Mouse (Mus musculus): ENCODE data around the gene Olfr1414. TPM values are rescaled to one million over a fixed set of nuclear protein-coding genes. Genes with fewer than 3 reads are reported as not detected.
"Not testable (repeated sequence)": the region's sequence is repeated elsewhere in the genome, so short reads cannot be mapped to it uniquely, and the experiment has no call there.

The Olfr1414 gene
- not detected in 2 replicates for polyA plus RNA-seq (2015; fragmentation: Nextera tagmentation; extraction: Ambion mirVana)

DNA sequence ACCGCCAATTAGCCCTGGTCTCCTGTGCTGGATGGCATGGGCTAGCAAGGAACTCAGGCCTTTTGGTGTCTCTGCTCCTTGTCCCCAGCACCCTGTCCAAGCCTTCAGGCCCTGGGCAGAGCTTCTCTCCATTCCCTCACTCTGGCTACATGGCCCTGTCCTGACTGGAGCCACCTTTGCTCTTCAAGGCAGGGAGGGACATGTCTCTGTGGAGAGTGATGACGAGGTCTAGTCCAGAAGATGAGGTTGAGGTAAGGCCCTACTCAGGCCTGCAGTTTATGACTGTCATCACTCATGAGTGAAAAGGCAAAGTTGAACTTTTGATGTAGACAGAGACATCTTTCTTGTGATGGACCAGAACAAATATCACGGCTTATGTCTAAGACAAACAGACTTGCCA lies at the start of gene Olfr1414:
Gene Olfr1414 (minus strand): TSS at position 101 of the 400 bp plus-strand sequence.
- no peaks in the 10 kb centered on the region for H3K4me1 ChIP-seq (replicated peaks)
- WGBS = 81% methylated on average over 3 of the region's 3 CpGs
- 0 out of 2 replicates have a peak, but pooled peaks cover 3% of the 10 kb centered on the region for H3K27me3 ChIP-seq (replicated peaks)
- no peak within 1 kb of the TSS for H3K4me3 ChIP-seq (replicated peaks)
- H3K9ac ChIP-seq = no peak within 1 kb of the TSS
- H3K9me3 ChIP-seq = no peaks in the 10 kb centered on the region
- no peak within 1 kb of the TSS for H3K27ac ChIP-seq
- no peaks in the 10 kb centered on the region for H3K36me3 ChIP-seq
- no peak within 1 kb of the TSS for H3K4me2 ChIP-seq (replicated peaks)
- no peak for ATAC-seq

- WGBS = 85% methylated on average over 2 of the region's 2 CpGs
- H3K4me2 ChIP-seq (replicated peaks) = no peak overlapping the region
Measured at GRCm38 (mm10) chr1:92545929-92546328, 27.5 kb upstream of the Olfr1414 start.

DNA sequence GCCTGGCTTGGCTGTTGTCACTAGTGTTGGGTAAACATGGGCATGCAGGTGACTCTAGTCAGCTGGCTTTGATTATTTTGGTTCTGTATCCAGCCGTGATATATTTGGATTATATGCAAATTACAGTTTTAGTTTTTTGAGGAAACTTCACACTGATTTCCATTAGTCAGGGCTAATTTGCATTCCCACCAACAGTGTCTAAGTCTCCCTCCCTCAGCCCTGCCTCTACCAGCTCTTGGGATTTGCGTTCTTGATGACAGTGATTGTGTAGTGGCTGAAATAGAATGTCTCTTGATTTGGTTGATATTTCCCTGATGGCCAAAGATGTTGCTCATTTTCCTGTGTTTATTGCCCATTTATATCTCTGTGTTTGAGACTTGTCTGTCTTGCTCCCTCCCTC lies 20.6 kb upstream of the Olfr1414 start:
- Histone ChIP-seq H3K9me3 (no peaks in the 10 kb centered on the region), H3K4me3 (replicated peaks) (no peak overlapping the region), H3K9ac (no peak overlapping the region), H3K4me1 (replicated peaks) (no peaks in the 10 kb centered on the region), H3K27ac (no peak overlapping the region), H3K4me2 (replicated peaks) (no peak overlapping the region), H3K36me3 (no peaks in the 10 kb centered on the region), H3K27me3 (replicated peaks) (no peaks in the 10 kb centered on the region)
- WGBS = 46% methylated on average over 2 of the region's 2 CpGs
- ATAC-seq = no peak

More at GRCm38 (mm10) chr1:92545929-92546328, 27.5 kb upstream of the Olfr1414 start:
- no peak for ATAC-seq
- no peaks in the 10 kb centered on the region for H3K36me3 ChIP-seq
- H3K9me3 ChIP-seq = no peaks in the 10 kb centered on the region
- no peak overlapping the region for H3K4me3 ChIP-seq (replicated peaks)
- no peak overlapping the region for H3K27ac ChIP-seq
- no peak overlapping the region for H3K9ac ChIP-seq
- H3K4me1 ChIP-seq (replicated peaks) = no peaks in the 10 kb centered on the region
- H3K27me3 ChIP-seq (replicated peaks) = no peaks in the 10 kb centered on the region

DNA sequence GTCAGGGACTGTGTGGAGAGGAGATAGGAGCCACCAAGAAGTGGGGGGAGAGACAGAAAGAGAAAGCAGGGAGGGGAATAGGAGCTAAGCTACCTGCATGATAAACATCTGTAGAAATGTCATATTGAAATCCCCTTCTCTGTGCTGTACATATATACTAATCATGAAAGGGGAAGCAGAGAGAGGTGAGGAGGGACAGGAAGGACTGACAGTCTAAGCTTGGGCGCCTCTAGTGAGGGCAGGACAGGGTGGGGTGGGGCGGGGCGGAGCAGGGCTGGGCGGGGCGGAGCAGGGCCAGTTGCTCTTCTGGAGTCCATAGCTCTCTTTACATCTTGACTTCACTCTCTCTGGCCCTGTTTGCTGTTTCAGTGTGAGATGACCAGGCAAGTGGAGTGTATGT lies 18.5 kb upstream of the Olfr1414 start:
- H3K9me3 ChIP-seq = no peaks in the 10 kb centered on the region
- no peaks in the 10 kb centered on the region for H3K4me1 ChIP-seq (replicated peaks)
- no peak overlapping the region for H3K4me3 ChIP-seq (replicated peaks)
- no peak for ATAC-seq
- no peaks in the 10 kb centered on the region for H3K27me3 ChIP-seq (replicated peaks)
- WGBS = 26% methylated on average over 5 of the region's 5 CpGs
- H3K4me2 ChIP-seq (replicated peaks) = no peak overlapping the region
- no peak overlapping the region for H3K27ac ChIP-seq
- H3K36me3 ChIP-seq = no peaks in the 10 kb centered on the region
- H3K9ac ChIP-seq = no peak overlapping the region

- Histone ChIP-seq H3K9ac (no peak overlapping the region), H3K9me3 (no peaks in the 10 kb centered on the region), H3K4me1 (replicated peaks) (no peaks in the 10 kb centered on the region), H3K4me2 (replicated peaks) (no peak overlapping the region), H3K36me3 (no peaks in the 10 kb centered on the region), H3K27ac (no peak overlapping the region), H3K4me3 (replicated peaks) (no peak overlapping the region), H3K27me3 (replicated peaks) (0 out of 2 replicates have a peak, but pooled peaks cover 3% of the 10 kb centered on the region)
- 85% methylated on average over 3 of the region's 3 CpGs for WGBS
- no peak for ATAC-seq
Measured at GRCm38 (mm10) chr1:92523764-92524163, 5.3 kb upstream of the Olfr1414 start.

GRCm38 (mm10) chr1:92521376-92521775 lies 2.9 kb upstream of the Olfr1414 start:
- H3K27me3 ChIP-seq (replicated peaks) = 0 out of 2 replicates have a peak, but pooled peaks cover 3% of the 10 kb centered on the region
- H3K36me3 ChIP-seq = no peaks in the 10 kb centered on the region
- 19% methylated on average over 10 of the region's 10 CpGs for WGBS
- no peak overlapping the region for H3K4me3 ChIP-seq (replicated peaks)
- no peaks in the 10 kb centered on the region for H3K4me1 ChIP-seq (replicated peaks)
- no peak overlapping the region for H3K4me2 ChIP-seq (replicated peaks)
- H3K9me3 ChIP-seq = no peaks in the 10 kb centered on the region
- H3K27ac ChIP-seq = no peak overlapping the region
- ATAC-seq = no peak
- no peak overlapping the region for H3K9ac ChIP-seq

- Histone ChIP-seq H3K36me3 (no peaks in the 10 kb centered on the region), H3K9me3 (no peaks in the 10 kb centered on the region), H3K4me3 (replicated peaks) (no peak overlapping the region), H3K4me2 (replicated peaks) (no peak overlapping the region), H3K4me1 (replicated peaks) (no peaks in the 10 kb centered on the region), H3K27me3 (replicated peaks) (0 out of 2 replicates have a peak, but pooled peaks cover 3% of the 10 kb centered on the region), H3K9ac (no peak overlapping the region), H3K27ac (no peak overlapping the region)
- no peak for ATAC-seq
- 84% methylated on average over 6 of the region's 6 CpGs for WGBS
Measured at GRCm38 (mm10) chr1:92519046-92519445, 585 bp upstream of the Olfr1414 start.

- no peak for ATAC-seq
- H3K9ac ChIP-seq = no peak overlapping the region
- H3K4me3 ChIP-seq (replicated peaks) = no peak overlapping the region
- H3K27me3 ChIP-seq (replicated peaks) = 0 out of 2 replicates have a peak, but pooled peaks cover 3% of the 10 kb centered on the region
- no peaks in the 10 kb centered on the region for H3K9me3 ChIP-seq
- H3K4me1 ChIP-seq (replicated peaks) = no peaks in the 10 kb centered on the region
- no peak overlapping the region for H3K27ac ChIP-seq
- no peak overlapping the region for H3K4me2 ChIP-seq (replicated peaks)
- H3K36me3 ChIP-seq = no peaks in the 10 kb centered on the region
- WGBS = 77% methylated on average over 11 of the region's 11 CpGs
Measured at GRCm38 (mm10) chr1:92515390-92515789, 3.1 kb downstream of the Olfr1414 start.

DNA sequence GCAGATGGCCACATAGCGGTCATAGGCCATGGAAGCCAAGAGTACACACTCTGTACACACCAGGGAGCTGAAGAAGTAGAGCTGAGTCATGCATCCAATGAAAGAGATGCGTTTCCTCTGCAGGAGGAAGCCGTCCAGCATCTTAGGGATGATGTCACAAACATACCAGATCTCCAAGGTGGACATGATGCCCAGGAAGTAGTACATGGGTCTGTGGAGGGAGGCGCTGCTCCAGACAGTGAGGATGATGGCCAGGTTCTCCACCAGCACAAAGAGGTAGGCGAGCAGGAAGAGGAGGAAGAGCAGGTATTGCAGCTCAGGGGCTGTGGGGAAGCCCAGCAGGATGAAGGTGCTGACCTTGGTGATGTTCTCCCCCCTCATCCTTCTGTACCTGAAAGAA lies 6.8 kb downstream of the Olfr1414 start:
- not testable (repeated sequence) for ATAC-seq; H3K27ac ChIP-seq; H3K9ac ChIP-seq; H3K27me3 ChIP-seq (replicated peaks); H3K36me3 ChIP-seq; H3K4me3 ChIP-seq (replicated peaks); H3K9me3 ChIP-seq; H3K4me1 ChIP-seq (replicated peaks); H3K4me2 ChIP-seq (replicated peaks)
- WGBS = 83% methylated on average over 5 of the region's 5 CpGs

- H3K27ac ChIP-seq = no peak within 1 kb of the TSS
- no peaks in the 10 kb centered on the region for H3K9me3 ChIP-seq
- no peaks in the 10 kb centered on the region for H3K36me3 ChIP-seq
- no peak within 1 kb of the TSS for H3K4me3 ChIP-seq (replicated peaks)
- no peaks in the 10 kb centered on the region for H3K4me1 ChIP-seq (replicated peaks)
- ATAC-seq = no peak
- 87% methylated on average over 2 of the region's 2 CpGs for WGBS
- no peaks in the 10 kb centered on the region for H3K27me3 ChIP-seq (replicated peaks)
- H3K9ac ChIP-seq = no peak within 1 kb of the TSS
- H3K4me2 ChIP-seq (replicated peaks) = no peak within 1 kb of the TSS
Measured at GRCm38 (mm10) chr1:92496001-92496400, 22.5 kb downstream of the Olfr1414 start, which contains the start of gene Olfr1415. TSS of gene Olfr1415 (minus strand) at chr1:92496101.

- Histone ChIP-seq H3K27ac (no peak within 1 kb of the TSS), H3K4me2 (replicated peaks) (no peak within 1 kb of the TSS), H3K36me3 (no peaks in the 10 kb centered on the region), H3K4me1 (replicated peaks) (no peaks in the 10 kb centered on the region), H3K9me3 (no peaks in the 10 kb centered on the region), H3K27me3 (replicated peaks) (no peaks in the 10 kb centered on the region), H3K9ac (no peak within 1 kb of the TSS), H3K4me3 (replicated peaks) (no peak within 1 kb of the TSS)
- no peak for ATAC-seq
Measured at GRCm38 (mm10) chr1:92485013-92485412, 33.4 kb downstream of the Olfr1414 start, which contains the start of gene Olfr1416. TSS of gene Olfr1416 (minus strand) at chr1:92485113.

- Histone ChIP-seq H3K4me2 (replicated peaks) (peak overlapping the region; percentile 93), H3K9ac (peak overlapping the region; percentile 60), H3K4me3 (replicated peaks) (peak overlapping the region; percentile 88), H3K9me3 (no peaks in the 10 kb centered on the region), H3K4me1 (replicated peaks) (0 out of 2 replicates have a peak, but pooled peaks cover 6% of the 10 kb centered on the region), H3K36me3 (peaks cover 7% of the 10 kb centered on the region), H3K27ac (peak overlapping the region; percentile 77), H3K27me3 (replicated peaks) (no peaks in the 10 kb centered on the region)
- 4% methylated on average over 10 of the region's 10 CpGs for WGBS
- ATAC-seq = peak; percentile 76
Measured at GRCm38 (mm10) chr1:92474066-92474578, 44.3 kb downstream of the Olfr1414 start.
